Mouse (Mus musculus) lung, postnatal 25 days (tissue): ENCODE results near the gene Bcar1.

ENCODE experiments used
- DNase-seq: peaks from one replicate; pipeline ENCODE4 v3.0.0; 2022; ENCODE audit warnings: low spot score

Gene Bcar1

DNA sequence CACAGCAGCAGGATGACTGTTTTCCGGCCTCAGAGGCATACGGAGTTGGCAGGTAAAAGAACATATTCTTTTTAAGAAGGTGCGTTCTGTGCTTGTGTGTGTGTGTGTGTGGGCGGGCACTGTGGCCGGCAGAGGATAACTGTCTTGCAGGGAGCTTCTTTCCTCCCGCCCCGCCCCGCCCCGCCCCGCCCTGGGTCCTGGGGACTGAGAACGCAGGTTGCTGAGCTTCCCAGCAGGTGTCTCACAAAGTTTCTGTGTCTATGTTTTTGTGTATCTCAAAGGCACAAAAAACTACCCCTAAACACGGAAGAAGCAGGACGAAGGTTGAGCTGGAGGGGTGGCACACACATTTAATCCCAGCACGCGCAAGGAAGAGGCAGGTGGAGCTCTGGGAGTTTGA is 25.7 kb upstream of the Bcar1 start:
- DNase-seq: no peak

DNA sequence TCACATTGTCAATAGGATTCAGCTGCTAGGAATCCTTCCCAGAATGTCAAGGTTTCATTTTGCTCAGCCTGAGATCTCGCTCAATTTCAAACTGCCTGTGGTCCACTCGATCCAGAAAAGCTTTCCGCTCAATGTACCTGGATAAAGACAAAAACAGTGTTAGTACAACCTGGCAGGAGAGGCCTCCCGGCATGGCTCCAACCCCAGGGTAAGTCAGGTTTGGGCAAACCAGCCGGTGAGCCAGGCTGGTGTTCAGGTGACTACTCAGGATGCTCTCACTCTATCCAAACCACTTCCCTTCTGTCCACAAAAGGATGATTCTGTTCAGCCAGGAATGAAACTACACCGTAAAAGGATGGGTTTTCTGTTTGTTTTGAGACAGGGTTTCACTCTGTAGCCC is 25.0 kb upstream of the Bcar1 start:
- DNase-seq: no peak

DNA sequence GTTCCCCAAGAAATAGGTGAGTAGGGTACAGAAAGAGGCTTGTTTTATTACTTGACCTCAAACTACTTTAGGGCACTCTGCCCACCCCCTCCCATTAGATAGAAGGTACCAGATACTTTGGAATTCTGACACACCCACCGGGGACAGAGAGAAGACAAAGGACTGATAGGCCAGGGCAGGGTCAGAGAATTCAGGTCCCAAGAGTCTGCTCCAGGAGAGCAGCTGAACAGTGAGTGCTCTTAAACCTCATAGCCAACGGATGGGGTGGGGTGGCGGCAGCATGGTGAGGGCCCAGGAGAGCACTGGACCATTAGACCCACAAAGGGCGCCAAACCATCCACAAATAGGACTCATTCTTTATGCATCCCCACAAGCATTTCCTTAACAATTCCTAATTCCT is 22.0 kb upstream of the Bcar1 start:
- no peak for DNase-seq

DNA sequence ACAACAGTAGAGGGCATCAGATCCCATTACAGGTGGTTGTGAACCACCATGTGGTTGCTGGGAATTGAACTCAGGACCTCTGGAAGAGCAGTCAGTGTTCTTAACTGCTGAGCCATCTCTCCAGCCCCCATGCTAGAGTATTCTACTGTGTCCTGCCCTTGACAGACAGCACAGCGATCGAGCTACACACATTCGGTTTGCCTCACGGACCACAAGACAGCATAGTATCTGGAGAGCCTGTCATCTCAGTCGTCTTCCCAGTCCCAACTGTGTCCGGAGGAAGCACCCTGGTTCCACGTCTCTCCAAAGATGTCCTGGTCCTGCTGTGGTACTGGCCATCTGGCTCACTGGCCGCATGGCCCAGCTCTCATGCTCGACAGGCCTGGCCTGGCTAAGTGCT is 21.5 kb upstream of the Bcar1 start:
- no peak for DNase-seq

DNA sequence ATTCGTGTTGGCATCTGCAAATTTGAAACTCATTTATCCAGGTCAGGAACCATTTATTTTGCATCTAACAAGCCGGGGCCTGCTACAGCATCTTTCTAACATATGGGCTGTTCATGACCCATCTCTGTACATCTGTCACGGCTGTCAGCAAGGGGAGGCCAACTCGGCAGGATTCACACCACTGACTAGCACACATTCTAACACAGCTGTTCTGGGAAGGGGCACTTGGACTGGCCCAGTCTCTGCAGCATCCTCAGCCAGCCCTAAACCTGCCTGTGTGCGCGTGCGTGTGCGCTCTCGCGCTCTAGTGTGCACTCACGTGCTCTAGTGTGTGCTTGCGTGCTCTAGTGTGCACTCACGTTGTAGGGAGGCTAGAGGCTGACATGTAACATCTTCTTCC is 17.1 kb upstream of the Bcar1 start:
- DNase-seq: no peak

DNA sequence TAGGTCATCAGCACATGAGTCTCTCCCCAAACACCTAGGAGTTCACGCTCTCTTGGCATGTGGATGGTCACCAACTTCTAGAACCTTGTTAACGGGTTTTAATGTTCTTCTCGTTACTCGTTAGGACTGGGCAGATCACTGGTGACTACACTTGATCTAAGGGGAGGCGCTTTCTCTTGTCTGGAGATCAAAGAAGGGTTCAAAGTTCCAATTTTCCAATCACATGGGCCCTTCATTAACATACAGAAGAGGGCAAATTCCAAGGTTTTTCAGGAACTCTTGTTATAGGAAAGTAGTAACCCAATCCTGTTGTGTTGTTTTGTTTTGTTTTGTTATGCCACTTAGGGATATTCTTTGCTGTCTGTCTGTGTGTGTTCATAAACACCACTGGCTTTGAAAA is 15.2 kb upstream of the Bcar1 start:
- DNase-seq: no peak

DNA sequence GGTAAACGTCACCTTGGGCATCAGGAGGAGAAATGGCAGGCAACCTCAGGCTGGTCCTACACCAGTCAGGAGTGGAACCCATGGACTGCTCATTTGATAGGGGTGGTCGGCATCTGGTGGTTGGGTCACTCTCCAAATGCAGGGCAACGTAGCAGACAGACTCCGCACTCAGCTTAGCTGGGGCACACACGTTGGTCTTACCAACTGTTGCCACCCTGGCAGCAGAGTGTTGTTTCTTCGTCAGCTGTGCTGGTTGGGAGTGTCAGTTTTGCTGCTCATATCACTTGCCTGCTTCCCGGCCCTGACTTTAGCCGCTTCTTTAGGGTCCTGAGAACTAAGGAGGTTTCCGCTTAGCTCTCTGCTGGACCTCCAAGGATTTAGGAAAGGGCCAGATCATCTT is 14.0 kb upstream of the Bcar1 start:
- DNase-seq: no peak

DNA sequence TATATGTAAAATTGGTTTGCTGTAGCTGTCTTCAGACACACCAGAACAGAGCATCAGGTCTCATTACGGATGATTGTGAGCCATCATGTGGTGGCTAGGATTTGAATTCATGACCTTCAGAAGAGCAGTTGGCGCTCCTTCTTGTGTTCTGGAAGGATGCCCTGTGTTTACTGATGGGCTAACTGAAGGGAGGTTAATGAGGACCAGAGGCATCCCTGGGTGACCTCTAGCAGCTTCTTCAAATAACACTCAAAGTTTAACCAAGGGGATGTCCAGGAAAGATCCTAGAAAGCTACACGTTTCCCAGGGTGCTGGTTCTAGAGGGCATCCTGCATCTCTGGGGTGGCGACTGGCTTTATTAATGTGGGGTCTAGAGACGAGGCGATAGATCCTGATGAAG is 11.1 kb upstream of the Bcar1 start:
- DNase-seq: no peak

DNA sequence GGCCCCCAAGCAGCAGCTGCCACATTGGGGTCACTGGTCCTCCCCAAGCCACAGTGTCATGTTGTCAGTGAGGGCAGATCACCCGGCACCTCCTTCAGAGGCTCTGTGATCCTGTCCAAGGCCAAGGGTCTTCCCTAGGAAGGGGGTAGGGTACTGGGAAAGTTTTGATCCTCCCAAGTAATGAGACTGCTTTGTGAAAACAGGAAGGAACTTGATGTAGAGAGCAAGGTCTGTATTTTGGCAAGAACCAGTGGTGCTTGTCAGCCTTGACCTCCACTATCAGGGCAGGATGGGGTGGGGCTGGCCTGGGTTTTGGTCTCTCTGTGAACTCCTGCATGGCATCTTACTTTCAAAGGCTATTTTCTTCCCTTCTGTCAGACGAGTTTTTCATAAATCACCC is 10.5 kb upstream of the Bcar1 start:
- no peak for DNase-seq

DNA sequence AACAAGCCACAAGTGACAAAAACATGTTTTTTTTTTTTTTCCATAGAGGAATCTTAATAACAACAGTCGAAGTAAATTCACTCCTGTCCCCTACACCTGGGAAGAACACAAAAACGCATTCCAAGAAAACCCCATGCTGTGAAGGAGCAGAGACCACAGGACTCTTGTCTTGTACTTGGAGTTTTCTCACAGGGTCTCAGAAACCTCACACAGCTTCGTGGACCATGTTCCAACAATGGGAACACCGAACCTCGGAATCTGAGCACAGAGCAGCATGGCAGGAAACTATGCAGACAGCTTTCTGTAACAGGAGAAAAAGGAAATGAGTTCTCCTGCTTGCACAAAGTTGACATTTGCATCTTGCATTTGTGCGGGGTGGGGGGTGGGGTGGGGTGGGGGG is 5.2 kb upstream of the Bcar1 start:
- no peak for DNase-seq

DNA sequence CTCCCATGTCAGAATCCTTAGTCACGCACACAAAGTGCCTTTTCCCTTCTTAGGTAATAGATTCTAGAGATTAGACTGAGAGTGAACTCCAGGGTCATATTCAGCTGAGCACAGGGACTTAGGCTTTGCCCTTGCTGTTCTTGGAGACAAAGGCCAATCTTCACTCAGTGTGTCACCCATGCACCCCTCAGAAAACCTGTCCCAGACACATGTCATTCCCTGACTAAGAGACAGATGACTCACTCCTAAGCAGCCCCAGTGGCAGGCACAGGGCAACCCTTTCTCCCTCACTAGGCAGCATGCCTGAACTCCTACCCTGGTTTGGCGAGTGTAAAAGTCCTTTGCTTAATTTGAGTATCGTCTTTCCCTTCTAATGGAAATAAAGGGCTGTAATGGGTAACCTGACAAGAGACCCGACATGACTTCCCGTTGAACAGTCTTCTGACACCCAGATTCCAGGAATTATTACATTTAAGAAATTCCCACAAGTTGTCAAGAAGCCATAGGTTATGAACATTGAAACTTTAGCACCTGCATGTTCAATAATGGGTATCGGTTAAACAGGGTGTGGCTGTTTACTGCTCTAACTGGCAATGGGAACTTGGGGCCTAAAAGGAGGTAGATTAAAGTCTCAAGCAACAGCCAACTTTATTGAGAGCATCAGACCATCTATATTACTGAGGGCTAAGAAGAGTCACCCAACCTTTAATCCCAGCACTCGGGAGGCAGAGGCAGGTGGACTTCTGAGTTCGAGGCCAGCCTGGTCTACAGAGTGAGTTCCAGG is 4.4 kb upstream of the Bcar1 start:
- DNase-seq: no peak

DNA sequence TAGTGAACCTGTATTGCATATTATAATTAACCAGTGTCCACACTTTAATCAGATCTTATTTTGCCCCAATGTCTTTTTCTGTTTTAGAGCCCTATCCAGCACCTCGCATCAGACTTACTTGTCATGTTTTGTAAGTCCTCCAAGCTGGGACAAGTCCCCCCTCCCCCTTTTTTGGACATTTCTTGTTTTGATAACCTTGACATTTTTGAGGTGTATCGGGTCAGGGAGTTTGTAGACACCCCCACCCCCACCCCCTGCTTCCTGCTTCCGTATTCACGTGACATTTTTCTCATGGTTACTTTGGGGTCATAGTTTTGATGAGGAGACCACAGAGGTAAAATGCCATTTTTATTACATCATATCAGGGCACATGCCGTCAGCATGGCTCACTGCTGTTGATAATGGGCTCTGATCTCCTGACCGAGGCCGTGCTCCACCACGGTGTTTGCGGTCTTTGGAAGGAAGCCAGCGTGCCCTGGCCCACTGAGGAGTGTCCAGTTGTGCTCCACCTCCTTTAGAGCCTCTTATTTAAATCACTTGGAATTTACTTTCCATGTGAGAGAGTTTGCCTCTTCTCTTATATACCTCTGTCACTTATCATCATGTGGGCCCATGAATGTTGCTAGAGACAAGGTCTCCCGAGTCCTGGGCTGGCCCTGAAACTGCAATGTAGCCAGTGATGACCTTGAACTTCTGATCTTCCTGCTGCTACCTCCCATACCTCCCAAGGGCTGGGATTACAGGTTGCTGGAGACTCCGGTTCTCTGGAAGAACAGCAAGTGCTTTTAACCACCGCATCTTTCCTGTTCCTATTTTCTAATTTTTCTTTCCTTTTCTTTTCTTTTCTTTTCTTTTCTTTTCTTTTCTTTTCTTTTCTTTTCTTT is 3.2 kb upstream of the Bcar1 start:
- no peak for DNase-seq

DNA sequence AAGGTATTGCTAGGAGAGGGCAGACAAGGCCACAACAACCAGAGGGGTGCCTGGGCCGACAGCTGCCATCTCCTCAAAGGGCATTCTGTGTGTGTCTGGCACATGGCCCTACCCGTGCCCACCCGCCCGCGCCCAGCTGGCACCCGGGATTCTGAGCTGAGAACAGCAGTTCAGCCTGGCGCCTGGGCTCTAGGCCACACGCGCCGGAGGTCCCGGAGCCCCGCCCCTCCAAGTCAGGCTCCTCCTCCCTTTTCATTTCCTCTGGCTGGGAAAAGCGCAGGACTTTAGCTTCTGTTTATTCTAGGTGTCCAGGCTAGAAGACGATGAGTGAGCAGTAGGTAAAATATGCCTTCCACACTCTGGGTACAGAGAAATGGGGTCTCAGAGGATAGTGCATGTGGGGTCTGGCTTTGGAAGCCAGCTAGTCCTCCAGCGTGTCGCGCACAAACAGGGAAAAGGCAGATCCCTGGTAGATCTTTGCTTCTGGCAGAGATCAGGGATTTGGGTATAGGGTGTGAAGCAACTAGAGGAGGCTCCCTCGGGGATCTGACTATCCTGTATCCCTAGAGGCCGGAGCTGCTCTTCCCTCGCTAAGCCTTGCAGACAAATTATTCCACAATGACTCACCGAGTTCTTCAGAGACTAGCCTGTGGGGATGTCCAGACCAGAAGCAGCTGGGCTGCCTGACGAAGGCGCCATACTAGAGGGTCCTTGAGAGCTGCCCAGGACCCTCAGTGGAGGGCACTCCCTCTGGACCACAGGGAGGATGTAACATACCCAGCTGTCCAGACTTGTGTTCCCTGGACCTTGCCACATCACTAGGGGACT is 2.2 kb upstream of the Bcar1 start:
- peak; percentile 81 for DNase-seq

DNA sequence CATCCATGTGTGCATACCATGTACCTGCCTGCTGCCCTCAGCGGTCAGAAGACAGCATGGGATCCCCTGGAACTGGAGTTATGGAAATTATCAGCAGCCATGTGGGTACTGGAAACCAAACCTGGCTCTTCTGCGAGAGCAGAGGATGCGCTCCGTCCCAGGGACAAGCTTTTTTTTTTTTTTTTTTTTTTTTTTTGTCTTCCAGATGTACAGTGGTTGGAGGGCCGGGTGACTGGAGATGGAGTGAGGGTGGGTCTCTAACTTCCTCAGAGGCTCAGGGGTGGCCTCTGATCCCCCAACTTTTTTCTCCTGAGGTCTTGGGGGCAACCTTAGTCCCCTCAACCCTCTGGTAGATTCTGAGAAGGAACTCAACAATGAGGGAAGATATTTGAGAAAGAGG is 1.5 kb upstream of the Bcar1 start:
- no peak for DNase-seq

DNA sequence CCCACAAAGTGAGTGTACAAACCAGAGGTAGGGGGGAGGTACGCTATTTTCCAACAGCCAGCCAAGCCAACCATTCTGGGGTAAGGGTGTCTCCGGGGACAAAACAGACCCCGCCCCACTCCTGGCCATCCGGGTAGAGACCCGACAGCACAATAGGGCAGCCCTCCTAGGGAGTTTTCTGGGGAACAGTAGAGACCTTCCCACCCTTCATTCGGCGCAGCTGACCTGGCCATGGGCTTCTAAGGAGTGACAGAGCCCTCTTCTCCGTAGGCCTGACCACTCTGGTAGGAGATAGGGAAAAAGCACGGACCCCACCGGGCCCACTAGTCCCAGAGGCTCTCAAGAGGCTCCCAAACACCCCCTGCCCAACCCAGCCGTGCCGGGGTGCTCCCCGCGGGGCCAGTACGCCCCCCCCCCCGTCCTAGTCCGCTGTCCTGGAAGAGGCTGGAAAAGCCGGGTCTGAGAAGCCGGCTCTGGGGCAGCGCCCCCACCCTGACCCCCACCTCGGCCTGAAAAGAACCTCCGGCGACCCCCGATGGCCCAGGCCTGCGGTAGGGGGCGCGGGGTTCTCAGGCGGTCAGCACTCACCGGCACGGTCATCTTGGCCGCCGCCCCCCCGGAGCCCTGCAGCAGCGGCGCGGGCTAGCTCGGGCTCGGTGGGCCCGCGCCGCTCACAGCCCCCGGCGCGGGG is 363 bp downstream of the Bcar1 start:
- DNase-seq: no peak

DNA sequence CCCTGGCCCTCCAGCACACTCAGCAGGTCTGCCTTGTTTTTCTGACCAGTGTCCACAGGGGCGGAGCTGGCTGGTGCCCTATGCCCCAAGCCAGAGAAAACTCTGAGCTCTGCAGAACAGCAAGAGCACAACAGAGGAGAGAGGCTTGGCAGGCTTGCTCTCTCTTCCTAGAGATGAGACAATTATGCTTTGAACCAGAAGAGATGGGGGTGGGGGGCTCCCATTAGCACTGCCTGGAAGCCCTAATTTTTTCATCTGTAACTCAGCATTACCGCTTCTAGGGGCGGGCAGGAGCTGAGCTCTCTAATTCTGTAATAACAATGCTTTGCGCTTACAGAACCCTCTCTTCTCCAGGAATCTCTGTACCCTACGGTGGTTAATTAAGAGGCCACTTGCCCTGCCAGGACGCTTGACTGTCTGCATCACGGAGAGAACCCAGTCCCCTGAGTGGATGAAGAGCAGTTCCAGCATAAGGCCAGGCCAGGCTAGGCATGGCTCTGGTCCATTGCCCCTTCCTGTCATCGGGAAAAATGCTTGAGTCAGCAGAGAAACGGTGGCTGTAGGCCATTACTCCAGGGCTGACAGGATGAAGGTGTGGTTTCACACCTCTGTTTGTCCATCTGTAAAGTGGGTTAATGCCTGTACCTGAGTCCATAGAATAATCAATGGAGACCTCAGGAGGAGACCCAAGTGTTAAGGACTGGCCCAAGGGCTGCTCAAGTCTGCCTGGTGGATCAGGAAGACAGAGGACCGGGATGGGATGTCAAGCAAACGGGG is 1.2 kb downstream of the Bcar1 start:
- no peak for DNase-seq

DNA sequence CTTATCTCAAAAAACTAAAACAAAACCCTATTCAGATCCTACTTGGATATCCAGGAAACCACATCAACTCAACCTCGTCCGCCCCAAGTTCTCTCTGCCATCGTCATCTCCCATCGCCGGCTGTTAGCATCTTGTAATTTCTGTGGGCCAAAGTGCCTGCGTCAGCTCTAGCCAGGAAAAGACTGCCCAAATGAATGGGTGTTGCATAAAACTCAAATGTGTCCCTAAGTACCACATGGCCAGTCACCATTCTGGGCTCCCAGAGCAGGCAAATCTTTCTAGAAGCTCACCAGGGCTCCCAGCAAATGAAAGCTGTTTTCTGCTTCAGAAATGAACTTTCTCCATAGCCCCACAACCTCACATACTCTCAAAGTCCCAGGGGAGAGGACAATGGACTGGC is 2.1 kb downstream of the Bcar1 start:
- no peak for DNase-seq

DNA sequence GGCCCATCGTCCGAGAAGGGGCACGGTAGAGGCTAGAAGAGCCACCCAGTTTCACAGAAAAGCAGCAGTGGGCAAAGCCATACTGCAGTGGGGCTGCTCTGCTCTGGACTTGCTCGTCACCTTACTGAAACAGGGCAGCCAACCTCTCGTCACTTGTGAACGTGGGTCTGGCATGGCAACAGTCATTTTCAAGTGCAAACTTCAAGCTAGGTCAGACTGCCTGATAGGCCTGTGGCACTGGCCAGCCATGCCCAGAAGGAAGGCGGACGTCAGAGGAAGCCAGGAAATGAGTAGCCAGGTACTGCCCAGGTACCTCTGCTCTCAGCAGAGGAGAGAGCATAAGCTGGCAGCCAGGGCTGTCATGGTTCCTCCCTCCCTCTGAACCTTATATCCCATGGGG is 2.6 kb downstream of the Bcar1 start:
- no peak for DNase-seq

DNA sequence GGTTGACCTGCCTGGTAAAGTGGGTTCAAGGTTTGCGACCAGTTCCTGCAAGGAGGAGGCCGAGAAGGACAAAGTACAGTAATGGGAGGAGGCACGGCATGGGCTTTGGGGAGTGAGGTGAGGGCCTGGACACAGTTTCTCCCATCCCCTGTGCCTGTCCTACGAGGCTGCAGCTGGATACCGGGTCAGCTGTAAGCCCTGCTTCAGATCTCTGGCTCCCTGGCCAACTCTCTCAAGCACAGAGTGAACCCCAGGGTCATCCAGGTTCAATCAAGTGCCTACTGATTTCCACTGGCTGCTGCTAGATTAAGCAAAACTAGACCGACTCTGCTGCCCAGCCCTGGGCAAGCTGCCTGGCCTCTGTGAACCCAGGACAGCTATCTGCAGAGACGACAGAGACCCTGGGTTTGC is 3.3 kb downstream of the Bcar1 start:
- DNase-seq: no peak

DNA sequence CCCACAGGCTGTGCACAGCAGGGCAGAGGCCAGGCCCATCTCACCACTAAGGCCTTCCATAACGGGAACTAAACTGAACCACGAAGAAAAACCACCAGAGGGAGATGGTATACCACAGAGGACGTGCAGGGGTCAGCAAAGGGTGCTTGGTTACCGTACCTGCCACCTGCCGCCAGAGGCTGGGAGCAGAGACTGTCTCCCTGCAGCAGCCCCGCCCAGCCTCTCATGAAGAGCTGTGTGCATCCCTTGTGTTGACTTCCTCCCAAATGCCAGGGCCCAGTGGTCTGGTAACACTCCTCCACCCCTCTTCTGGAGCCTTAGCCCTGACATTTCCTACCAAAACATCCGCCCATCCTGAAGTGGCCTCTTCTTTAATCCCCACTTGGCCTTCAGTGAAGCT is 4.0 kb downstream of the Bcar1 start:
- DNase-seq: no peak

DNA sequence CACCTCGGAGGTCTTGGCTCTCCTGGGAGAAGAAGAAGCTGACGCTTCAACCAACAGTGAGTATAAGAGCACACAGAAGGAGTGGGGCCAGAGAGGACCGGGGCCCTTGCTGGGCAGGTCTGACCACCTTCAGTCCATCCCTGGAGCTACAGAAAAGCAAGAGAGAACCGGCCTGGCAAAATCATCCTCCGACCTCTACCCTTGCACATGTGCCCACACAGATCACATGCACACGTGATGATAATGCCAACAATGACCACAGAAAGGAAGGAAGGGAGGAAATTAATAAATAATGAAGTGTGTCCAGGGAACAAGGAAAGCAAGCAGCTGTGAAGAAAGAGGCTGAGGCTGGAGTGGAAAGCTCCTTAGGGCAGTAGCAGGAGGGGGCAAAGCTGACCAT is 4.7 kb downstream of the Bcar1 start:
- DNase-seq: no peak
